Mouse (Mus musculus) stomach, embryonic 14.5 days (tissue): ENCODE data around the gene Cntfr. TPM values are rescaled to one million over a fixed set of nuclear protein-coding genes. Genes with fewer than 3 reads are reported as not detected.

ENCODE experiments used
- ATAC-seq: fragments of 200-750 bp; cut with Nextera tagmentation; 2 replicates; pipeline ENCODE4 v1.8.0; 2017; ENCODE audit warnings: low read depth, moderate TSS enrichment; ENCODE audit not compliant: insufficient number of reproducible peaks, insufficient read depth, low FRiP score
- H3K27ac ChIP-seq: fragments of 300-500 bp; sonication (generic); 2 replicates; pipeline ENCODE4 v1.5.1; 2014; ENCODE audit warnings: mild to moderate bottlenecking, low read length, moderate library complexity, mixed read lengths
- H3K27me3 ChIP-seq: fragments of 300-500 bp; sonication (generic); 2 replicates; pipeline ENCODE4 v1.6.1; 2014; ENCODE audit warnings: low read length, control low read depth, mixed read lengths; ENCODE audit not compliant: control insufficient read depth, insufficient read depth
- H3K36me3 ChIP-seq: fragments of 300-500 bp; sonication (generic); 2 replicates; pipeline ENCODE4 v1.6.1; 2014; ENCODE audit warnings: mild to moderate bottlenecking, control low read depth, low read length, moderate library complexity, mixed read lengths; ENCODE audit not compliant: control insufficient read depth, insufficient read depth
- H3K4me1 ChIP-seq: fragments of 300-500 bp; sonication (generic); 2 replicates; pipeline ENCODE4 v1.6.1; 2014; ENCODE audit warnings: low read length, control low read depth, mixed read lengths; ENCODE audit not compliant: control insufficient read depth, insufficient read depth
- H3K4me2 ChIP-seq: fragments of 300-500 bp; sonication (generic); replicated peaks from 2 replicates; pipeline ENCODE4 v1.6.1; 2014; ENCODE audit warnings: low read depth, low read length, control low read depth
- H3K4me3 ChIP-seq: fragments of 300-500 bp; sonication (generic); 2 replicates; pipeline ENCODE4 v1.5.1; 2014; ENCODE audit warnings: low read depth, low read length, control low read depth
- H3K9ac ChIP-seq: fragments of 300-500 bp; sonication (generic); replicated peaks from 2 replicates; pipeline ENCODE4 v1.6.1; 2014; ENCODE audit warnings: low read depth, mild to moderate bottlenecking, control low read depth, low read length, moderate library complexity, mixed read lengths
- H3K9me3 ChIP-seq: fragments of 300-500 bp; sonication (generic); 2 replicates; pipeline ENCODE4 v1.6.1; 2016; ENCODE audit warnings: low read depth, low read length, control low read depth; ENCODE audit not compliant: control insufficient read depth
- WGBS: fragments of 180-500 bp; shearing (Covaris S2); extraction: QIAGEN DNeasy Blood & Tissue Kit; methylation state at CpG from one replicate; pipeline ENCODE4 v1.1.7; 2014; 5-methylcytosine and 5-hydroxymethylcytosine counted together
- polyA plus RNA-seq: library from polyadenylated mRNA; unstranded; fragments of >200 nt; fragmentation: Nextera tagmentation; extraction: Ambion mirVana; gene quantifications from 2 replicates; pipeline ENCODE4 v1.2.1, GENCODE M21; 2014

The Cntfr gene
- polyA plus RNA-seq, 1 experiment from 2014 or later = 11.3 TPM

GRCm38 (mm10) chr4:41635224-41635623 is 61.7 kb downstream of the Cntfr start:
- ATAC-seq = no peak
- no peak overlapping the region for H3K27ac ChIP-seq
- H3K4me2 ChIP-seq = no peak overlapping the region
- no peak overlapping the region for H3K9ac ChIP-seq
- no peak overlapping the region for H3K4me3 ChIP-seq
- H3K27me3 ChIP-seq = no peaks in the 10 kb centered on the region
- no peaks in the 10 kb centered on the region for H3K9me3 ChIP-seq
- peaks cover 30% of the 10 kb centered on the region for H3K4me1 ChIP-seq
- H3K36me3 ChIP-seq = no peaks in the 10 kb centered on the region
- WGBS = 65% methylated on average over 8 of the region's 8 CpGs

GRCm38 (mm10) chr4:41634631-41635030 is 62.3 kb downstream of the Cntfr start:
- H3K4me3 ChIP-seq = no peak overlapping the region
- H3K4me1 ChIP-seq = peaks cover 33% of the 10 kb centered on the region
- H3K9me3 ChIP-seq = no peaks in the 10 kb centered on the region
- ATAC-seq = no peak
- no peaks in the 10 kb centered on the region for H3K27me3 ChIP-seq
- H3K4me2 ChIP-seq = no peak overlapping the region
- WGBS = 92% methylated on average over 8 of the region's 8 CpGs
- H3K9ac ChIP-seq = no peak overlapping the region
- H3K27ac ChIP-seq = no peak overlapping the region
- H3K36me3 ChIP-seq = no peaks in the 10 kb centered on the region

- 75% methylated on average over 9 of the region's 9 CpGs for WGBS
These were observed 63.9 kb downstream of the Cntfr start for GRCm38 (mm10) chr4:41633001-41633400.

GRCm38 (mm10) chr4:41631390-41631789 is 65.5 kb downstream of the Cntfr start:
- ATAC-seq = no peak
- Histone ChIP-seq H3K4me2 (peak overlapping the region; percentile 18; the same call in 1 of the 2 replicates), H3K27me3 (no peaks in the 10 kb centered on the region), H3K9me3 (no peaks in the 10 kb centered on the region), H3K4me3 (no peak overlapping the region), H3K9ac (no peak overlapping the region), H3K36me3 (no peaks in the 10 kb centered on the region), H3K27ac (peak overlapping the region; percentile 3; the same call in 1 of the 2 replicates), H3K4me1 (peaks cover 29% of the 10 kb centered on the region)
- 8% methylated on average over 11 of the region's 11 CpGs for WGBS

More at GRCm38 (mm10) chr4:41633001-41633400, 63.9 kb downstream of the Cntfr start:
- ATAC-seq = no peak
- Histone ChIP-seq H3K4me3 (no peak overlapping the region), H3K36me3 (no peaks in the 10 kb centered on the region), H3K27ac (no peak overlapping the region), H3K4me2 (no peak overlapping the region), H3K9me3 (no peaks in the 10 kb centered on the region), H3K9ac (no peak overlapping the region), H3K27me3 (no peaks in the 10 kb centered on the region), H3K4me1 (peaks cover 29% of the 10 kb centered on the region)

GRCm38 (mm10) chr4:41630196-41630595 is 66.7 kb downstream of the Cntfr start:
- Histone ChIP-seq H3K4me2 (no peak overlapping the region), H3K9ac (no peak overlapping the region), H3K36me3 (no peaks in the 10 kb centered on the region), H3K4me3 (no peak overlapping the region), H3K27ac (peak overlapping the region; percentile 56; the same call in 1 of the 2 replicates), H3K9me3 (no peaks in the 10 kb centered on the region), H3K4me1 (peaks cover 27% of the 10 kb centered on the region), H3K27me3 (no peaks in the 10 kb centered on the region)
- no peak; the same call in 1 of the 2 replicates for ATAC-seq
- 33% methylated on average over 6 of the region's 6 CpGs for WGBS

GRCm38 (mm10) chr4:41628202-41628927 is 68.5 kb downstream of the Cntfr start:
- ATAC-seq = peak; percentile 74; the same call in 1 of the 2 replicates
- Histone ChIP-seq H3K9me3 (no peaks in the 10 kb centered on the region), H3K4me3 (no peak overlapping the region), H3K27ac (peak overlapping the region; percentile 70), H3K4me1 (peaks cover 27% of the 10 kb centered on the region), H3K9ac (no peak overlapping the region), H3K36me3 (no peaks in the 10 kb centered on the region), H3K27me3 (no peaks in the 10 kb centered on the region), H3K4me2 (no peak overlapping the region)
- WGBS = 10% methylated on average over 8 of the region's 8 CpGs

- no peaks in the 10 kb centered on the region for H3K36me3 ChIP-seq
- H3K9ac ChIP-seq = no peak overlapping the region
- no peak overlapping the region for H3K4me3 ChIP-seq
- H3K27ac ChIP-seq = no peak overlapping the region
- H3K4me2 ChIP-seq = no peak overlapping the region
- no peaks in the 10 kb centered on the region for H3K27me3 ChIP-seq
- no peaks in the 10 kb centered on the region for H3K9me3 ChIP-seq
- WGBS = 85% methylated on average over 14 of the region's 14 CpGs
- ATAC-seq = no peak
- H3K4me1 ChIP-seq = peaks cover 8% of the 10 kb centered on the region; the same call in 1 of the 2 replicates
These were observed 74.8 kb downstream of the Cntfr start for GRCm38 (mm10) chr4:41622071-41622470.

GRCm38 (mm10) chr4:41618916-41619746 is 77.8 kb downstream of the Cntfr start:
- Histone ChIP-seq H3K9ac (no peak overlapping the region), H3K27ac (no peak overlapping the region), H3K4me1 (peaks cover 5% of the 10 kb centered on the region; the same call in 1 of the 2 replicates), H3K4me3 (no peak overlapping the region), H3K9me3 (no peaks in the 10 kb centered on the region), H3K27me3 (no peaks in the 10 kb centered on the region), H3K36me3 (no peaks in the 10 kb centered on the region), H3K4me2 (no peak overlapping the region)
- 36% methylated on average over 12 of the region's 12 CpGs for whole genome bisulfite sequencing
- peak; percentile 57; the same call in 1 of the 2 replicates for ATAC-seq
